Mouse (Mus musculus): ENCODE results near the gene Tgfbi. TPM values are rescaled to one million over a fixed set of nuclear protein-coding genes. Genes with fewer than 3 reads are reported as not detected.
A peak's percentile ranks its signal among the peaks of the same experiment; 100 is the strongest.

The Tgfbi gene
- polyA plus RNA-seq, 1 experiment from 2014 or later: 60.1 TPM

GRCm38 (mm10) chr13:56613366-56613998 is 4.2 kb downstream of the Tgfbi start:
- WGBS: 55% methylated on average over 9 of the region's 9 CpGs
- Histone ChIP-seq H3K4me3 (ENCODE audit: low read depth, low read length) (no peak overlapping the region), H3K27ac (replicated peaks; ENCODE audit: low read depth, low read length) (no peak overlapping the region), H3K9ac (ENCODE audit: low read depth, low read length) (no peak overlapping the region), H3K27me3 (replicated peaks; ENCODE audit: control insufficient read depth, insufficient read depth, low read length) (no peaks in the 10 kb centered on the region), H3K4me1 (ENCODE audit: control insufficient read depth, insufficient read depth, low read length) (peaks cover 52% of the 10 kb centered on the region), H3K4me2 (ENCODE audit: low read depth, low read length) (no peak overlapping the region), H3K9me3 (ENCODE audit: control insufficient read depth, low read length) (no peaks in the 10 kb centered on the region), H3K36me3 (ENCODE audit: control insufficient read depth, insufficient read depth, low read length) (0 out of 2 replicates have a peak, but pooled peaks cover 4% of the 10 kb centered on the region)
- ATAC-seq (ENCODE audit: low read depth) (peak; percentile 35), DNase-seq (ENCODE audit: low spot score) (peak; percentile 63)

- no peaks in the 10 kb centered on the region for H3K9me3 ChIP-seq (ENCODE audit: control insufficient read depth, low read length)
- no peak overlapping the region for H3K4me3 ChIP-seq (ENCODE audit: low read depth, low read length)
- ATAC-seq (ENCODE audit: low read depth) (no peak), DNase-seq (ENCODE audit: low spot score) (no peak)
- H3K36me3 ChIP-seq (ENCODE audit: control insufficient read depth, insufficient read depth, low read length): 0 out of 2 replicates have a peak, but pooled peaks cover 4% of the 10 kb centered on the region
- H3K9ac ChIP-seq (ENCODE audit: low read depth, low read length): no peak overlapping the region
- H3K27me3 ChIP-seq (replicated peaks; ENCODE audit: control insufficient read depth, insufficient read depth, low read length): no peaks in the 10 kb centered on the region
- H3K4me2 ChIP-seq (ENCODE audit: low read depth, low read length): no peak overlapping the region
- 73% methylated on average over 3 of the region's 3 CpGs for WGBS
- H3K4me1 ChIP-seq (ENCODE audit: control insufficient read depth, insufficient read depth, low read length): peaks cover 40% of the 10 kb centered on the region
- no peak overlapping the region for H3K27ac ChIP-seq (replicated peaks; ENCODE audit: low read depth, low read length)
Observed at GRCm38 (mm10) chr13:56614768-56615167, 5.4 kb downstream of the Tgfbi start.

- H3K9ac ChIP-seq (ENCODE audit: low read depth, low read length): no peak overlapping the region
- 0 out of 2 replicates have a peak, but pooled peaks cover 4% of the 10 kb centered on the region for H3K36me3 ChIP-seq (ENCODE audit: control insufficient read depth, insufficient read depth, low read length)
- no peak overlapping the region for H3K4me3 ChIP-seq (ENCODE audit: low read depth, low read length)
- H3K27me3 ChIP-seq (replicated peaks; ENCODE audit: control insufficient read depth, insufficient read depth, low read length): no peaks in the 10 kb centered on the region
- WGBS: 63% methylated on average over 10 of the region's 10 CpGs
- H3K9me3 ChIP-seq (ENCODE audit: control insufficient read depth, low read length): no peaks in the 10 kb centered on the region
- peaks cover 36% of the 10 kb centered on the region for H3K4me1 ChIP-seq (ENCODE audit: control insufficient read depth, insufficient read depth, low read length)
- DNase-seq (ENCODE audit: low spot score) (no peak), ATAC-seq (ENCODE audit: low read depth) (no peak)
- H3K4me2 ChIP-seq (ENCODE audit: low read depth, low read length): no peak overlapping the region
- no peak overlapping the region for H3K27ac ChIP-seq (replicated peaks; ENCODE audit: low read depth, low read length)
Observed at GRCm38 (mm10) chr13:56615223-56615622, 5.9 kb downstream of the Tgfbi start.

- DNase-seq (ENCODE audit: low spot score) (no peak), ATAC-seq (ENCODE audit: low read depth) (no peak)
- H3K27me3 ChIP-seq (replicated peaks; ENCODE audit: control insufficient read depth, insufficient read depth, low read length): no peaks in the 10 kb centered on the region
- H3K4me3 ChIP-seq (ENCODE audit: low read depth, low read length): no peak overlapping the region
- H3K9me3 ChIP-seq (ENCODE audit: control insufficient read depth, low read length): no peaks in the 10 kb centered on the region
- no peak overlapping the region for H3K9ac ChIP-seq (ENCODE audit: low read depth, low read length)
- H3K4me1 ChIP-seq (ENCODE audit: control insufficient read depth, insufficient read depth, low read length): peaks cover 29% of the 10 kb centered on the region
- WGBS: 69% methylated on average over 9 of the region's 9 CpGs
- no peak overlapping the region for H3K27ac ChIP-seq (replicated peaks; ENCODE audit: low read depth, low read length)
- H3K36me3 ChIP-seq (ENCODE audit: control insufficient read depth, insufficient read depth, low read length): 0 out of 2 replicates have a peak, but pooled peaks cover 4% of the 10 kb centered on the region
- H3K4me2 ChIP-seq (ENCODE audit: low read depth, low read length): no peak overlapping the region
Observed at GRCm38 (mm10) chr13:56615864-56616263, 6.5 kb downstream of the Tgfbi start.

- DNase-seq (ENCODE audit: low spot score) (no peak), ATAC-seq (ENCODE audit: low read depth) (no peak)
- Histone ChIP-seq H3K36me3 (ENCODE audit: control insufficient read depth, insufficient read depth, low read length) (0 out of 2 replicates have a peak, but pooled peaks cover 4% of the 10 kb centered on the region), H3K27me3 (replicated peaks; ENCODE audit: control insufficient read depth, insufficient read depth, low read length) (no peaks in the 10 kb centered on the region), H3K9ac (ENCODE audit: low read depth, low read length) (no peak overlapping the region), H3K4me1 (ENCODE audit: control insufficient read depth, insufficient read depth, low read length) (peaks cover 29% of the 10 kb centered on the region), H3K4me3 (ENCODE audit: low read depth, low read length) (no peak overlapping the region), H3K9me3 (ENCODE audit: control insufficient read depth, low read length) (no peaks in the 10 kb centered on the region), H3K4me2 (ENCODE audit: low read depth, low read length) (no peak overlapping the region), H3K27ac (replicated peaks; ENCODE audit: low read depth, low read length) (no peak overlapping the region)
- 49% methylated on average over 7 of the region's 7 CpGs for WGBS
Observed at GRCm38 (mm10) chr13:56616386-56616785, 7.1 kb downstream of the Tgfbi start.

GRCm38 (mm10) chr13:56617197-56617596 is 7.9 kb downstream of the Tgfbi start:
- ATAC-seq (ENCODE audit: low read depth) (no peak), DNase-seq (ENCODE audit: low spot score) (no peak)
- no peak overlapping the region for H3K9ac ChIP-seq (ENCODE audit: low read depth, low read length)
- H3K9me3 ChIP-seq (ENCODE audit: control insufficient read depth, low read length): no peaks in the 10 kb centered on the region
- 91% methylated on average over 2 of the region's 2 CpGs for WGBS
- peaks cover 27% of the 10 kb centered on the region for H3K4me1 ChIP-seq (ENCODE audit: control insufficient read depth, insufficient read depth, low read length)
- H3K4me2 ChIP-seq (ENCODE audit: low read depth, low read length): no peak overlapping the region
- no peaks in the 10 kb centered on the region for H3K27me3 ChIP-seq (replicated peaks; ENCODE audit: control insufficient read depth, insufficient read depth, low read length)
- H3K4me3 ChIP-seq (ENCODE audit: low read depth, low read length): no peak overlapping the region
- no peak overlapping the region for H3K27ac ChIP-seq (replicated peaks; ENCODE audit: low read depth, low read length)
- 0 out of 2 replicates have a peak, but pooled peaks cover 4% of the 10 kb centered on the region for H3K36me3 ChIP-seq (ENCODE audit: control insufficient read depth, insufficient read depth, low read length)

GRCm38 (mm10) chr13:56622201-56622757 is 13.0 kb downstream of the Tgfbi start:
- ATAC-seq (ENCODE audit: low read depth): peak; percentile 53
- 32% methylated on average over 8 of the region's 8 CpGs for WGBS
- Histone ChIP-seq H3K27me3 (replicated peaks; ENCODE audit: control insufficient read depth, insufficient read depth, low read length) (no peaks in the 10 kb centered on the region), H3K4me2 (ENCODE audit: low read depth, low read length) (no peak overlapping the region), H3K9me3 (ENCODE audit: control insufficient read depth, low read length) (no peaks in the 10 kb centered on the region), H3K4me1 (ENCODE audit: control insufficient read depth, insufficient read depth, low read length) (peaks cover 8% of the 10 kb centered on the region; the same call in 1 of the 2 replicates), H3K27ac (replicated peaks; ENCODE audit: low read depth, low read length) (no peak overlapping the region; the same call in 1 of the 2 replicates), H3K4me3 (ENCODE audit: low read depth, low read length) (no peak overlapping the region), H3K36me3 (ENCODE audit: control insufficient read depth, insufficient read depth, low read length) (peaks cover 18% of the 10 kb centered on the region; the same call in 1 of the 2 replicates), H3K9ac (ENCODE audit: low read depth, low read length) (no peak overlapping the region)
- DNase-seq (ENCODE audit: low spot score): peak; percentile 50

GRCm38 (mm10) chr13:56626524-56626923 is 17.2 kb downstream of the Tgfbi start:
- Histone ChIP-seq H3K27ac (replicated peaks; ENCODE audit: low read depth, low read length) (no peak overlapping the region), H3K4me2 (ENCODE audit: low read depth, low read length) (no peak overlapping the region)
- WGBS: 69% methylated on average over 6 of the region's 6 CpGs

More at GRCm38 (mm10) chr13:56626524-56626923, 17.2 kb downstream of the Tgfbi start:
- peaks cover 8% of the 10 kb centered on the region; the same call in 1 of the 2 replicates for H3K4me1 ChIP-seq (ENCODE audit: control insufficient read depth, insufficient read depth, low read length)
- no peak overlapping the region for H3K4me3 ChIP-seq (ENCODE audit: low read depth, low read length)
- DNase-seq (ENCODE audit: low spot score) (no peak), ATAC-seq (ENCODE audit: low read depth) (no peak)
- no peaks in the 10 kb centered on the region for H3K27me3 ChIP-seq (replicated peaks; ENCODE audit: control insufficient read depth, insufficient read depth, low read length)
- H3K9ac ChIP-seq (ENCODE audit: low read depth, low read length): no peak overlapping the region
- no peaks in the 10 kb centered on the region for H3K9me3 ChIP-seq (ENCODE audit: control insufficient read depth, low read length)
- H3K36me3 ChIP-seq (ENCODE audit: control insufficient read depth, insufficient read depth, low read length): peaks cover 28% of the 10 kb centered on the region; the same call in 1 of the 2 replicates

Measured in embryonic facial prominence, embryonic 14.5 days (tissue).